Mouse (Mus musculus) megakaryocyte, adult 5-6 weeks (primary cell): ENCODE results near the gene Abcb1b. TPM values are rescaled to one million over a fixed set of nuclear protein-coding genes. Genes with fewer than 3 reads are reported as not detected.

ENCODE experiments used
- total RNA-seq, 2 experiments: library from RNA; stranded (forward) in 1 of 2; stranded (reverse) in 1 of 2; fragments of 153-499, 151-499 nt in 1 of 2; fragments of 221-1000, 200-1000 nt in 1 of 2; gene quantifications; 2 replicates each; pipeline versions ENCODE4 v1.2.3 to v1.2.4; 2015 to 2017

The Abcb1b gene
- total RNA-seq, 2 experiments from 2014 or later = 7.9 to 29.7 TPM

Other genes with a start within 250 kb of the Abcb1b start
- 0.18 and 0.22 TPM in 2 replicates for gene Rundc3b, start 175.2 kb upstream of the Abcb1b start, total RNA-seq (2015)
- gene Rundc3b, start 175.2 kb upstream of the Abcb1b start, total RNA-seq (2017) = 0.59 and 0.85 TPM in 2 replicates
- gene Abcb1a, start 138.1 kb upstream of the Abcb1b start, total RNA-seq (2015) = 0.02 and 0.50 TPM in 2 replicates
- 0.73 and 1.2 TPM in 2 replicates for gene Abcb1a, start 138.1 kb upstream of the Abcb1b start, total RNA-seq (2017)
- 1.3 and 3.9 TPM in 2 replicates for gene Abcb4, start 95.6 kb downstream of the Abcb1b start, total RNA-seq (2015)
- 3.2 and 4.4 TPM in 2 replicates for gene Abcb4, start 95.6 kb downstream of the Abcb1b start, total RNA-seq (2017)
- 35.4 and 37.9 TPM in 2 replicates for gene Crot, start 199.2 kb downstream of the Abcb1b start, total RNA-seq (2015)
- gene Crot, start 199.2 kb downstream of the Abcb1b start, total RNA-seq (2017) = 48.1 and 50.4 TPM in 2 replicates